Mouse (Mus musculus): Measurements from ENCODE around the gene Rreb1. TPM values are rescaled to one million over a fixed set of nuclear protein-coding genes. Genes with fewer than 3 reads are reported as not detected.

Gene Rreb1
- polyA plus RNA-seq, 1 experiment from 2014 or later: 4.4 TPM

DNA sequence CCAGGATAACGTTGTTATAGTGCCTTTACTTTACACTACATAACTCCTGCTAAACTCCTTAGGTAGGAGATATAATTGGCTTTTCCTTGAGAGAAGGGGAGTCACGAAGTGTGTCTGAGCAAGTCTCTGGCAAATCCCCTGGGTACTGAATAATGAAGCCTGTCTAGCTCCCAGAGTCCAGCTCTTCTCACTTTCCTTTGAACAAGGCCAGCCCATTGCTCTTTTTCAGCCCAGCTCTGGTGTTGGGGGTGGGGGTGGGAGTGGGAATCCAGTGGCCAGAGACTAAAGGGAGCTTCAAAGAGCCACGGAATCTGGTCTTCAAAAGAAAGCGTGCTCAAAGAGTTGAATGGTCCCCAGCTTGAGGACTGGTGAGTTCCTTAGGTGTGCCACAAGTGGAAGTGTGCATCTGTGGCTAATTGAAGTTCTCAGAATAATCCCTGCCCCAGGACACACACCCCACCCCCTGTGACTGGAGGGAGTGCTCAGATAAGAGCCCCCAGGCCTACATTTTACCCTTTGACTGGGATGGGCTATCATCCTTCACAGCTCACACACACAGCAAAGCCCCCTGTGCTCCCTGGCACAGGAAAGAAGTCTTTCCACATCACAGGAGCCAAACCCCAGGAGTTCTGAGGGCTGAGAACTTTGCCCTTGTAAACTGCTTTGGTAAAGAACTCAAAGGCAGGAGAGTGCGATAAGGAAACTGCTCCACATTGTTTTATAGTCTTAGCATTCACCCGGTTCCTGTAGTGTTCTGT, 24.2 kb downstream of the Rreb1 start:
- peak overlapping the region; percentile 51 for H3K9ac ChIP-seq (replicated peaks)
- no peaks in the 10 kb centered on the region for H3K36me3 ChIP-seq (replicated peaks; ENCODE audit: insufficient read depth, low read length)
- TF ChIP-seq CTCF (IDR thresholded peaks at IDR 0.05; ENCODE audit: low read depth) (no peak), EP300 (IDR thresholded peaks at IDR 0.05; ENCODE audit: low read depth) (no peak)
- H3K4me2 ChIP-seq (ENCODE audit: low read depth, low read length): peak overlapping the region; percentile 56
- H3K4me3 ChIP-seq (ENCODE audit: low read depth, low read length): no peak overlapping the region
- DNase-seq (no peak), ATAC-seq (no peak)
- 42% methylated on average over 6 of the region's 6 CpGs for WGBS (ENCODE audit: insufficient replicate concordance)
- H3K4me1 ChIP-seq (ENCODE audit: insufficient read depth): peaks cover 21% of the 10 kb centered on the region
- H3K27ac ChIP-seq (ENCODE audit: low read depth): peak overlapping the region; percentile 48
- H3K9me3 ChIP-seq (ENCODE audit: low read length): no peaks in the 10 kb centered on the region
- no peaks in the 10 kb centered on the region for H3K27me3 ChIP-seq (ENCODE audit: insufficient read depth, low read length)

- Histone ChIP-seq H3K36me3 (replicated peaks; ENCODE audit: insufficient read depth, low read length) (no peaks in the 10 kb centered on the region), H3K4me1 (ENCODE audit: insufficient read depth) (peaks cover 21% of the 10 kb centered on the region), H3K4me3 (ENCODE audit: low read depth, low read length) (no peak overlapping the region), H3K27ac (ENCODE audit: low read depth) (no peak overlapping the region), H3K9ac (replicated peaks) (no peak overlapping the region), H3K9me3 (ENCODE audit: low read length) (no peaks in the 10 kb centered on the region), H3K27me3 (ENCODE audit: insufficient read depth, low read length) (no peaks in the 10 kb centered on the region), H3K4me2 (ENCODE audit: low read depth, low read length) (no peak overlapping the region)
- no peak for DNase-seq
- ATAC-seq: no peak
- 42% methylated on average over 5 of the region's 5 CpGs for WGBS (ENCODE audit: insufficient replicate concordance)
- TF ChIP-seq CTCF (IDR thresholded peaks at IDR 0.05; ENCODE audit: low read depth) (no peak), EP300 (IDR thresholded peaks at IDR 0.05; ENCODE audit: low read depth) (no peak)
Observed at GRCm38 (mm10) chr13:37803244-37803643, 25.0 kb downstream of the Rreb1 start.

- Histone ChIP-seq H3K36me3 (replicated peaks; ENCODE audit: insufficient read depth, low read length) (no peaks in the 10 kb centered on the region), H3K4me2 (ENCODE audit: low read depth, low read length) (no peak overlapping the region), H3K27ac (ENCODE audit: low read depth) (no peak overlapping the region), H3K4me1 (ENCODE audit: insufficient read depth) (peaks cover 21% of the 10 kb centered on the region), H3K4me3 (ENCODE audit: low read depth, low read length) (no peak overlapping the region), H3K9me3 (ENCODE audit: low read length) (no peaks in the 10 kb centered on the region), H3K27me3 (ENCODE audit: insufficient read depth, low read length) (no peaks in the 10 kb centered on the region), H3K9ac (replicated peaks) (no peak overlapping the region)
- DNase-seq (no peak), ATAC-seq (no peak)
- WGBS (ENCODE audit: insufficient replicate concordance): 64% methylated on average over 5 of the region's 5 CpGs
- no peak for TF ChIP-seq CTCF (IDR thresholded peaks at IDR 0.05; ENCODE audit: low read depth)
- TF ChIP-seq EP300 (IDR thresholded peaks at IDR 0.05; ENCODE audit: low read depth): no peak
Observed at GRCm38 (mm10) chr13:37804023-37804422, 25.8 kb downstream of the Rreb1 start.

- H3K4me3 ChIP-seq (ENCODE audit: low read depth, low read length): no peak overlapping the region
- TF ChIP-seq CTCF (IDR thresholded peaks at IDR 0.05; ENCODE audit: low read depth) (no peak), EP300 (IDR thresholded peaks at IDR 0.05; ENCODE audit: low read depth) (no peak)
- H3K9me3 ChIP-seq (ENCODE audit: low read length): no peaks in the 10 kb centered on the region
- H3K4me1 ChIP-seq (ENCODE audit: insufficient read depth): peaks cover 4% of the 10 kb centered on the region; the same call in 1 of the 2 replicates
- peak; percentile 67 for ATAC-seq
- H3K9ac ChIP-seq (replicated peaks): no peak overlapping the region
- 60% methylated on average over 9 of the region's 9 CpGs for WGBS (ENCODE audit: insufficient replicate concordance)
- DNase-seq: no peak
- no peaks in the 10 kb centered on the region for H3K27me3 ChIP-seq (ENCODE audit: insufficient read depth, low read length)
- H3K4me2 ChIP-seq (ENCODE audit: low read depth, low read length): no peak overlapping the region
- no peaks in the 10 kb centered on the region for H3K36me3 ChIP-seq (replicated peaks; ENCODE audit: insufficient read depth, low read length)
- H3K27ac ChIP-seq (ENCODE audit: low read depth): no peak overlapping the region
Observed at GRCm38 (mm10) chr13:37815001-37815400, 36.8 kb downstream of the Rreb1 start.

- H3K4me3 ChIP-seq (ENCODE audit: low read depth, low read length): no peak overlapping the region
- ATAC-seq: no peak
- H3K9me3 ChIP-seq (ENCODE audit: low read length): no peaks in the 10 kb centered on the region
- no peak overlapping the region for H3K27ac ChIP-seq (ENCODE audit: low read depth)
- no peak overlapping the region for H3K4me2 ChIP-seq (ENCODE audit: low read depth, low read length)
- no peak overlapping the region for H3K9ac ChIP-seq (replicated peaks)
- no peak for TF ChIP-seq CTCF (IDR thresholded peaks at IDR 0.05; ENCODE audit: low read depth)
- H3K27me3 ChIP-seq (ENCODE audit: insufficient read depth, low read length): no peaks in the 10 kb centered on the region
- DNase-seq: no peak
- WGBS (ENCODE audit: insufficient replicate concordance): 80% methylated on average over 5 of the region's 5 CpGs
- H3K4me1 ChIP-seq (ENCODE audit: insufficient read depth): peaks cover 10% of the 10 kb centered on the region
- H3K36me3 ChIP-seq (replicated peaks; ENCODE audit: insufficient read depth, low read length): no peaks in the 10 kb centered on the region
Observed at GRCm38 (mm10) chr13:37816736-37817135, 38.5 kb downstream of the Rreb1 start.

DNA sequence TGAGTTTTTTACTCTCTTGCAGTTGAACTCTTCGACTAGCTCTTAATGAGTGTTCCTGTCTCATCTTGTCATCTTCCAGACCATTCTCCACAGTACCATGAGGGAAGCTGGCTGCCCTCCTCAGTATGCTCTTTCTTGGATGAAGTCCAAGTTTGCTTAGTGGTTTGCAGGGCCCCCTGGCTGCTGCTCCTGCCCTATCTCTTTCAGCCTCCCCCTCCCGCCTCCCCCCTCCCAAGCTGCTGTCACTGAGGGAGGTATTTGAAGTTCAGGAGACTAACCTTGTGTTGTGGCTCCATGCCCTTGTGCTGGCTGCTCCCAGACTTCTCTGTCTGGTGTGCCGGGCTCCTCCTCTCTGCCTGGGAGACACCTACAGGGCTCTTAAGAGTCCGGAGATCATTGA, 43.2 kb downstream of the Rreb1 start:
- H3K27me3 ChIP-seq (ENCODE audit: insufficient read depth, low read length): no peaks in the 10 kb centered on the region
- DNase-seq (peak; percentile 49), ATAC-seq (peak; percentile 13; the same call in 1 of the 2 replicates)
- 18% methylated on average over 4 of the region's 4 CpGs for WGBS (ENCODE audit: insufficient replicate concordance)
- no peak overlapping the region for H3K27ac ChIP-seq (ENCODE audit: low read depth)
- H3K9ac ChIP-seq (replicated peaks): no peak overlapping the region
- H3K4me3 ChIP-seq (ENCODE audit: low read depth, low read length): no peak overlapping the region
- peaks cover 19% of the 10 kb centered on the region for H3K4me1 ChIP-seq (ENCODE audit: insufficient read depth)
- no peaks in the 10 kb centered on the region for H3K9me3 ChIP-seq (ENCODE audit: low read length)
- H3K4me2 ChIP-seq (ENCODE audit: low read depth, low read length): no peak overlapping the region
- H3K36me3 ChIP-seq (replicated peaks; ENCODE audit: insufficient read depth, low read length): no peaks in the 10 kb centered on the region
- no peak for TF ChIP-seq EP300 (IDR thresholded peaks at IDR 0.05; ENCODE audit: low read depth)
- peak; percentile 56 for TF ChIP-seq CTCF (IDR thresholded peaks at IDR 0.05; ENCODE audit: low read depth)

Measured in liver, postnatal 0 days (tissue).